Mouse (Mus musculus): Measurements from ENCODE around the gene Adgrd1. TPM values are rescaled to one million over a fixed set of nuclear protein-coding genes. Genes with fewer than 3 reads are reported as not detected.

Adgrd1 gene
- polyA plus RNA-seq, 1 experiment from 2014 or later, result 1.7 TPM

Other genes starting within 250 kb of the Adgrd1 start
- 0.04 and 0.53 TPM in 2 replicates for gene Rimbp2, start 143.3 kb upstream of the Adgrd1 start, polyA plus RNA-seq (2015; fragmentation: Nextera tagmentation; extraction: Ambion mirVana)
- 36.7 and 43.6 TPM in 2 replicates for gene Stx2, start 88.2 kb upstream of the Adgrd1 start, polyA plus RNA-seq (2015; fragmentation: Nextera tagmentation; extraction: Ambion mirVana)
- gene Ran, start 76.7 kb upstream of the Adgrd1 start, polyA plus RNA-seq (2015; fragmentation: Nextera tagmentation; extraction: Ambion mirVana), result 613 and 614 TPM in 2 replicates